Mouse (Mus musculus) thymus, adult 18-20 months (tissue): Measurements from ENCODE around the gene Cep70.

Source experiments
- DNase-seq, 2 experiments: peaks; one replicate each; pipeline ENCODE4 v3.0.0; 2022; ENCODE audit warnings: mixed read lengths in 2 of 2

The Cep70 gene

DNA sequence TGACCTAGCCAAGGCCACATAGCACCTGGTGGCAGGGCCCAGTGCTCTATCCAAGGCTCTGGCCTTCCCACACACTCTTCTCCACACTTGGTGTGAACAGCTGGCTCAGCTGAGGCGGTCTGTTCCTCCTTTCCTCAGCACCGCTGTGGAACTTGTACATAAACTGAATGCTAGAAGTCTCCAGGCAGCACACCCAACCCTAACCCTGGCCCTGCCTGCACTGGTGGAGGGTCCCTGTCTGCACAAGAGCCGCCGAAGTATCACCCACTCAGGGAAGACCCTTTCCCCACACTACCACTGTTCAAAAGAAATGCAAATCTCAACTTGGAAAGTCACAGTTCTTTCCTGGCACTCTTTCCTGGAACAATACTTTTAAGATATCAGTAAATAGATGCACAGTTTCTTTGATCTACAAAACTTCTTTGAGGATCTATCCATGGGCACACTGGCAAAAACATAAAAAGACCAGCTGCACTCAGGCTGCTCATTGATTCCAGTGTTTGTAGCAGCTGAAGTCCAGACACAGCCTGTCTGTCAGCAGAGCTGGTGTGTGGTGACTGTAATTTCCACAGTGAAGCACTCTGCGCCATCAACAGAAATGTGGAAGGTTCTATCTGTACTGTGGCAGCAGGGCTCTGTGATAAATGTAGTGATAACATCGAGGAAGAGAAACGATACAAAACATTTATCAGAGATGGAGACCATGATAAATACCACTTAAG lies 82.2 kb downstream of the Cep70 start:
- no peak for DNase-seq

DNA sequence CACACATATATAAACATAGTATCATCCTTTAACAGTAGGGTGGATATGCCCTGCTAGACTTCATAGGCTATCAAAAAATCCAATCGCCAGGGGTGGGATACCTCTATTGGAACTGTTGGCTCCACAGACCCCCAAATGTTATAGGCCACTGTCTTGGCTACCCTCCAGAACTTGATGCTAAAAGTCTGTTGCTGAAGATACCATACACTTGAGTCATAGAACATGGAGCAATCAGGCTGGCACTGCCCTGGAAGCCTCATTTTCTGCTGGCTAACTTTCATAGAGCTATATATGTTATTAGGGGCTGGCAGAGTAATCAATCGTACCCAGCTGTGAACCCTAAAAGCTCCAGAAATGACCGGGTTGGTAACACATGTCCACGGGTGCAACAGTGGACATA lies 82.8 kb downstream of the Cep70 start:
- no peak for DNase-seq

DNA sequence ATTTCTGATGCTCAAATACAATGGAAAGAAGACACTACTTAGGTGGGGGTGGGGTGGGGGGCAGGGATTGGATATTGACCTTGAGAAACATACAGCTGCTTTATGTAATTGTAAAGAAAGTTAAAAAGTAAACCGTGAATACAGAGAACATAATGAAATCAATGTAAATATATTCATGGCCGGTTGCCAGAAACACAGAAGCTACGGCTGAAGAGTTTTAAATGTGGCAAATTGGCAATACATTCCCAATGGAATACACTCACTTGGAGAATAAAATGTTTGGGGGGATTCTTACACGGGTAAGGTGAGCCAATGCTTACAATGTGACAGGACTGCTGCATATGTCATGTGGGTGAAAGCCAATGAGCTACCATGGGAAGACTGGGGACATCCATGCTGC lies 83.7 kb downstream of the Cep70 start:
- DNase-seq = no peak

DNA sequence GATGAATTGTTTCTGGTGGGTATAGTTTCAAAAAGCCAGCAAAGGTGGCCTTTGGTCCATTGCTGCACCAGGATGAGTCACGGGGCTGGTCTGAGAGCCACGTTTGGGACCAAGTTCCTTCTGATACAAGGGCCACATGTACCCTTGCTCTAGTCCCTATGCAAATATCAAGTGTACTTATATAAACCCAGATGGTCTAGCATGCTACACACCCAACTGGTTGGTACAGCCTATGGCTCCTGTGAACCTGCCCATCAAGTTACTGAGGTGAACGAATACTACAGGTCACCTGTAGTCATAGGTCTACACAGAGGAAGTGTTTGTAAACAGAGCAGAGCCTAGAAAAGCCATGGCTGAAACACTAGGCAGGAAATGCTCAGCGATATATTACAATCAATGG lies 93.4 kb downstream of the Cep70 start:
- DNase-seq = no peak

DNA sequence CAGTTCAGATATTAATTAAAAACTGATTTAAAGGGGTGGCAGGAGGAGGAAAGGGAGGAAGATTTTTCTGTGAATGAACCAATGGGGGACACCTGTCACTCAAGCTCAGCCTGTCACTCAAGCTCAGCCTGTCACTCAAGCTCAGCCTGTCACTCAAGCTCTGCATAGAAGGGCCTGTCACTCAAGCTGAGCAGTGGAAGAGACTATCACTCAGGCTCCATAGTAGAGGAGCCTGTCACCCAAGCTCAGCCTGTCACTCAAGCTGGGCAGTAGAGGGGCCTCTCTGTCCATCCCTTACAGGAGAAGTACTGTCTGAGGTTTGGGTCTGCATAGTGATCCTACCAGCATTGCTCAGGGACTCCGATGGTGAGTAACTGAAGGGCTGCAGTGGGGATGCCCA lies 95.1 kb downstream of the Cep70 start:
- DNase-seq = no peak

DNA sequence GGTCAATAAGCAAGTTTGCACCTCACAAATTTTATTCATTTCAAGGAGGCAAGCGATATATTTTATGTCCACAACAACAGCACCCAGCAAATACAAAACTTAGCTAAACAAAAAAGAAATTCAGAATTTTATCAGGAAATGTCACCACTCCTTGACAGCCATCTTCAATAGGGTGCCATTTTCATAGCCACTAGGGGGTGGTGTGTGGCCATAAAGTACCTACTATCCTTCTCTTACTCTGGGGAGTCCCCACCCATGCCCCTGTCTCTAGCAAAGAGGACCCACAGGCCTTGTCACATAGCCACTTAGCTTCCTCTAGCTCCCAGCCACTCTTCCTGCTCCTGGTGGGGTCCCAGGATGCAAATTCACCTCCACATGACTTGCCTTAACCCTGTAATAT lies 96.0 kb downstream of the Cep70 start:
- no peak for DNase-seq

DNA sequence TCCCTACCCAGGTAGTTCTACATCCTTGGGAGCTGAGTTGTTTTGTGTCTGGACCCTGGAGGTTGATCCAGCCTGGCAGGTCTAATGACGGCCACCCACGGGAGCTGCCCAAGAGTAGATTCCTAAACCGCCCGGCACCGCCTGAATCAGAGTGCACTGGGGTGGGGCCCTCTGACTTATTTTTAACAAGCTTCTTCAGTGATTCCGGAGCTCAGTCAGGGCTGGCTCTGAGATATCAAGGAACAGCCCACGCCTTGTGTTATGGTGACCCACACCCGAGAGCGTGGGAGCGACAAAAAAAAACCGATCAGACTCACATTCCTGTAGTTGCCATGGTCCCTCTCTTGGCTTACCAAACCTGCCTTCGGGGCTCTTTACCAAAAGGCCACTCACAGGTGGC lies 97.0 kb downstream of the Cep70 start:
- no peak for DNase-seq

DNA sequence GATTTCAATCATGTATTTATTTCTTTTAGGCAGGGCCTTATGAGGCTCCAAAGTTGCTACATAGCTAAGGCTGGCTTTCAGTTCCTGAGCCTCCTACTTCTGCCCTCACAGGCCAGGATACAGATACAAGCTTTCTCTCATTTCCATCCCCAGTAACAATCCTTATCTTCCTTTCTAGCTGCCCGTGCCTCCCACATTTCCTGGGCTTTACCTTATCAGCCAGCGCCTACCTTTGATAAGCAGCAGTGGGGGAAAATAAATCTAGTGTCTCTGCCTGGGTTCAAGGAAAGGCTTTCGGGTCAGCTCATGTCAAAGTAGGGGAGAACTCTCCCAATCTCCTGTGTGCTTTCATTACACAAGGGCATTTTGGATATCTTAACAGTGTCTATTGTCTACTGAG lies 98.4 kb downstream of the Cep70 start:
- DNase-seq = no peak

DNA sequence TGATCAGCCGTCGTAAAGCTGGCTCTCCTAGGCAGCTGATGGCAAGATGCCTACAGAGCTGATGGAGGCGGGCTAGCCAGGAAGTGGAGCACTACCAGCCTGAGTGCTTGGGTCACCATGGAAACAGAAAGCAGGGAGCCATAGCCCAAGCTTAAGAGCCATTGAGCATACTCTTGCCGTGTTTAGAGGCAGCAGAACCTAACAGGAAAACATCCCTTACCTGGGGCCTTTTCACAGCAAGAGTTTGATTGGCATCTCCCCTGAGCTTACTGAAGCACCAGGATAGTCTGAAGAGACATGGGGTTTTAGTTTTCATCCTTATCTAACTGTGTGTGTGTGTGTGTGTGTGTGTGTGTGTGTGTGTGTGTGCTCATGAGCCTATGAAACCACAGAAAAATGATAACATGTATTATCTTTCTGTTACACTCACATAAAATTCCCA lies 102.2 kb downstream of the Cep70 start:
- DNase-seq = no peak
